ENCODE assay signal across 13 mouse cellular contexts in the genomic region with DNA sequence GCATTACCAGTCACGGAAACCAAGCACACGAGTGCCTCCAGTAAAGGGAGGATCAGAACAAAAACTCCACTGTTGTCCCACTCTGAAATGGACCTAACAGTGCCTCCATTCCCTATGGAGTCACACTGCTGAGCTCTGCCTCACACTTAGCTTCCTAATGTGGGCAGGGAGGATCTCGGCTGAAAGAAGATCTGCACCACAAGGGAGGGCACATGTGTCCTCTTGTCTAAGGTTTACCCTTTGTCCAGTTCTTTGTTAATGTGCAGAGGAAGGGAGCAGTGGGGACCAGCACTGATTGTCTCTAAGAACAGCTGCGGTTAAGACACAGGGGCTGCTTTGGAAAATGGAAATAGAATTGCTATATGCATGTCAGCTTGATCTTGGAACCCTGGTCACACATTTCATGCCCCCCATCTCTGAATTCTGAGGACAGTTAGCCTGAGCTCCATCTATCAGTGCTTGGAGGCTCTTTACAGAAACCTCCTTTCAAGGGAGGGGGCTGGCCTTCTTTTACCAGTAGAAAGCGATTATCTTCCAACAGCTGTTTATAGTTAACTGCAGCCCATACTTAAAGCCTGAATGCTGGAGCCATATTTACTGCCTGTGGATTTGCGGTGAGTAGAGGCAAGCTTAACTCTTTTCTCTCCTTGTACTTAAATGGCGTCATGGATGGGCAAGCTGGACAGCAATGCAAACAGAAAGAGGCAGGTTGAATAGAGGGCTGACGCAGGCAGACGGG.
DNase-seq lines count a peak whose midpoint lies in the region; ATAC-seq and TF ChIP-seq lines count a peak whose summit lies in the region.
"Had no signal": no experiment of that assay in that cellular context is flagged by ENCODE, and none has a peak within 500 bp of the region (broad histone marks: within the 10 kb centered on the region; RNA-seq: fewer than 3 reads in every experiment).

No protein-coding gene starts in this region.

- peak overlapping the region; percentile 36; the same call in 1 of the 2 replicates for H3K27ac ChIP-seq in forebrain, embryonic 10.5 days
- H3K27ac ChIP-seq in forebrain, embryonic 15.5 days (replicated peaks) = no peak overlapping the region
- peak overlapping the region; percentile 98 for H3K27ac ChIP-seq in embryonic fibroblast, embryonic 13.5 days (ENCODE audit: insufficient read depth, low read length)
- peak overlapping the region; percentile 74 for H3K27ac ChIP-seq in limb, embryonic 13.5 days
- H3K27ac ChIP-seq in intestine, embryonic 15.5 days = no peak overlapping the region
- no peak overlapping the region for H3K27ac ChIP-seq in liver, embryonic 11.5 days (ENCODE audit: low read depth, low read length)

- H3K9me3 ChIP-seq in forebrain, embryonic 10.5 days = no peaks in the 10 kb centered on the region
- no peaks in the 10 kb centered on the region for H3K9me3 ChIP-seq in forebrain, embryonic 15.5 days
- H3K9me3 ChIP-seq in limb, embryonic 13.5 days = no peaks in the 10 kb centered on the region
- no peaks in the 10 kb centered on the region for H3K9me3 ChIP-seq in intestine, embryonic 15.5 days
- H3K9me3 ChIP-seq in liver, embryonic 11.5 days (ENCODE audit: control insufficient read depth, low read length) = no peaks in the 10 kb centered on the region

- no peak overlapping the region for H3K4me2 ChIP-seq in forebrain, embryonic 15.5 days (replicated peaks)
- peak overlapping the region; percentile 34 for H3K4me2 ChIP-seq in limb, embryonic 13.5 days (replicated peaks)
- H3K4me2 ChIP-seq in intestine, embryonic 15.5 days (replicated peaks) = no peak overlapping the region
- H3K4me2 ChIP-seq in liver, embryonic 11.5 days = no peak overlapping the region

- DNase-seq in forebrain, embryonic 10.5 days (ENCODE audit: extremely low spot score, low spot score) = peak; percentile 18
- DNase-seq in 3T3-L1 (ENCODE audit: low read depth, low spot score) = peak; percentile 31
- DNase-seq in layer of hippocampus, adult 18-20 months (ENCODE audit: low spot score in 2 of 2) = no peak
- DNase-seq in liver, embryonic 11.5 days (ENCODE audit: low spot score) = no peak
- DNase-seq: adrenal gland, postnatal 14 days; cerebellum, adult 9-11 months; kidney, postnatal 36 days; left cerebral cortex, postnatal 4 days had no signal

- ATAC-seq in forebrain, embryonic 15.5 days (replicated peaks) = no peak
- ATAC-seq in limb, embryonic 13.5 days (ENCODE audit: low FRiP score, low read depth) = peak; percentile 75
- ATAC-seq in intestine, embryonic 15.5 days = no peak
- no peak for ATAC-seq in liver, embryonic 11.5 days (replicated peaks; ENCODE audit: low FRiP score)

- WGBS in forebrain, embryonic 10.5 days = 35% methylated on average over 9 of the region's 9 CpGs
- 31% methylated on average over 9 of the region's 9 CpGs for WGBS in forebrain, embryonic 15.5 days
- 21% methylated on average over 9 of the region's 9 CpGs for WGBS in limb, embryonic 13.5 days
- WGBS in intestine, embryonic 15.5 days = 65% methylated on average over 9 of the region's 9 CpGs
- 69% methylated on average over 9 of the region's 9 CpGs for WGBS in liver, embryonic 11.5 days

- 0 out of 2 replicates have a peak, but pooled peaks have one; percentile 33 for TF ChIP-seq POLR2A in embryonic fibroblast, embryonic 13.5 days (IDR thresholded peaks at IDR 0.05; ENCODE audit: low read depth, low read length)

- TF ChIP-seq CTCF in embryonic fibroblast, embryonic 13.5 days (IDR thresholded peaks at IDR 0.05; ENCODE audit: borderline replicate concordance, insufficient read depth, low read length) = no peak

- H3K36me3 ChIP-seq in forebrain, embryonic 10.5 days (replicated peaks) = no peaks in the 10 kb centered on the region
- no peaks in the 10 kb centered on the region for H3K36me3 ChIP-seq in forebrain, embryonic 15.5 days
- no peaks in the 10 kb centered on the region for H3K36me3 ChIP-seq in limb, embryonic 13.5 days
- H3K36me3 ChIP-seq in intestine, embryonic 15.5 days = no peaks in the 10 kb centered on the region
- no peaks in the 10 kb centered on the region for H3K36me3 ChIP-seq in liver, embryonic 11.5 days (ENCODE audit: control insufficient read depth, insufficient read depth, low read length)

- peaks cover 34% of the 10 kb centered on the region for H3K4me1 ChIP-seq in forebrain, embryonic 10.5 days
- H3K4me1 ChIP-seq in forebrain, embryonic 15.5 days = peaks cover 13% of the 10 kb centered on the region
- peaks cover 15% of the 10 kb centered on the region for H3K4me1 ChIP-seq in embryonic fibroblast, embryonic 13.5 days (ENCODE audit: control insufficient read depth, insufficient read depth, low read length)
- H3K4me1 ChIP-seq in limb, embryonic 13.5 days = peaks cover 39% of the 10 kb centered on the region
- peaks cover 10% of the 10 kb centered on the region; the same call in 1 of the 2 replicates for H3K4me1 ChIP-seq in intestine, embryonic 15.5 days (replicated peaks)
- no peaks in the 10 kb centered on the region for H3K4me1 ChIP-seq in liver, embryonic 11.5 days (replicated peaks; ENCODE audit: control insufficient read depth, insufficient read depth, low read length)
- H3K4me1 ChIP-seq: megakaryocyte, embryonic 14.5 days had no signal

- H3K27me3 ChIP-seq in forebrain, embryonic 10.5 days (ENCODE audit: poor library complexity, severe bottlenecking) = peaks cover 20% of the 10 kb centered on the region
- no peaks in the 10 kb centered on the region for H3K27me3 ChIP-seq in forebrain, embryonic 15.5 days
- no peaks in the 10 kb centered on the region for H3K27me3 ChIP-seq in limb, embryonic 13.5 days
- H3K27me3 ChIP-seq in intestine, embryonic 15.5 days (replicated peaks) = no peaks in the 10 kb centered on the region
- no peaks in the 10 kb centered on the region for H3K27me3 ChIP-seq in liver, embryonic 11.5 days (replicated peaks; ENCODE audit: control insufficient read depth, insufficient read depth, low read length)
- H3K27me3 ChIP-seq: megakaryocyte, embryonic 14.5 days had no signal

- no peak overlapping the region for H3K4me3 ChIP-seq in forebrain, embryonic 10.5 days
- no peak overlapping the region for H3K4me3 ChIP-seq in forebrain, embryonic 15.5 days
- H3K4me3 ChIP-seq in embryonic fibroblast, embryonic 13.5 days (ENCODE audit: insufficient read depth, low read length) = no peak overlapping the region
- no peak overlapping the region for H3K4me3 ChIP-seq in limb, embryonic 13.5 days
- H3K4me3 ChIP-seq in intestine, embryonic 15.5 days (replicated peaks) = no peak overlapping the region
- H3K4me3 ChIP-seq in liver, embryonic 11.5 days (ENCODE audit: low read depth, low read length) = no peak overlapping the region
- H3K4me3 ChIP-seq: megakaryocyte, embryonic 14.5 days had no signal

- H3K9ac ChIP-seq in forebrain, embryonic 15.5 days (replicated peaks) = no peak overlapping the region
- no peak overlapping the region for H3K9ac ChIP-seq in limb, embryonic 13.5 days
- H3K9ac ChIP-seq in intestine, embryonic 15.5 days = no peak overlapping the region
- no peak overlapping the region for H3K9ac ChIP-seq in liver, embryonic 11.5 days (ENCODE audit: low read depth, low read length)

Comparison
In these comparisons a context has a peak if more than half of its experiments do, and no peak if none do; other contexts are left out.
1. H3K27ac ChIP-seq: peak in forebrain, embryonic 10.5 days (single experiment), embryonic fibroblast, embryonic 13.5 days (single experiment) and limb, embryonic 13.5 days (single experiment); none in forebrain, embryonic 15.5 days (single experiment), intestine, embryonic 15.5 days (single experiment) and liver, embryonic 11.5 days (single experiment).
2. DNase-seq: peak in forebrain, embryonic 10.5 days (single experiment) and 3T3-L1 (single experiment); none in layer of hippocampus, adult 18-20 months (0 of 2) and liver, embryonic 11.5 days (single experiment).